ENCODE assay signal across 8 mouse cellular contexts in genomic region chr7:127344371-127344770, GRCm38 (mm10). TPM values are rescaled to one million over a fixed set of nuclear protein-coding genes. Genes with fewer than 3 reads are reported as not detected.
DNase-seq lines count a peak whose midpoint lies in the region; ATAC-seq and TF ChIP-seq lines count a peak whose summit lies in the region.

No protein-coding gene starts in this region.

- ATAC-seq in lung, embryonic 15.5 days (ENCODE audit: borderline replicate concordance, extremely low read depth, low FRiP score, low TSS enrichment), result no peak
- no peak for ATAC-seq in heart, embryonic 13.5 days (ENCODE audit: extremely low read depth, insufficient number of reproducible peaks, low FRiP score, low TSS enrichment)

- peak overlapping the region; percentile 98 for H3K9ac ChIP-seq in lung, embryonic 15.5 days
- H3K9ac ChIP-seq in heart, embryonic 13.5 days, result peak overlapping the region; percentile 98

- H3K9me3 ChIP-seq in lung, embryonic 15.5 days, result no peaks in the 10 kb centered on the region
- no peaks in the 10 kb centered on the region for H3K9me3 ChIP-seq in heart, embryonic 13.5 days
- H3K9me3 ChIP-seq in limb, embryonic 10.5 days (replicated peaks), result no peaks in the 10 kb centered on the region

- peaks cover 25% of the 10 kb centered on the region for H3K4me1 ChIP-seq in lung, embryonic 15.5 days
- H3K4me1 ChIP-seq in heart, embryonic 13.5 days, result peaks cover 39% of the 10 kb centered on the region
- H3K4me1 ChIP-seq in limb, embryonic 10.5 days, result peaks cover 33% of the 10 kb centered on the region
- peaks cover 16% of the 10 kb centered on the region for H3K4me1 ChIP-seq in small intestine, adult 2 months (ENCODE audit: control insufficient read depth, insufficient read depth, insufficient read length, low read length)

- no peak for TF ChIP-seq CTCF in small intestine, adult 2 months (IDR thresholded peaks at IDR 0.05; ENCODE audit: extremely low read depth, insufficient read length, insufficient replicate concordance, low read depth, low read length)

- H3K27ac ChIP-seq in lung, embryonic 15.5 days, result no peak overlapping the region
- H3K27ac ChIP-seq in heart, embryonic 13.5 days (replicated peaks), result peak overlapping the region; percentile 99; the same call in 1 of the 2 replicates
- peak overlapping the region; percentile 98; the same call in 1 of the 2 replicates for H3K27ac ChIP-seq in limb, embryonic 10.5 days
- no peak overlapping the region for H3K27ac ChIP-seq in small intestine, adult 2 months (ENCODE audit: insufficient read depth, low read depth, low read length)

- TF ChIP-seq POLR2A in small intestine, adult 2 months (IDR thresholded peaks at IDR 0.05; ENCODE audit: low read depth, low read length), result no peak

- no peak for DNase-seq in lung, postnatal 4 days
- no peak for DNase-seq in limb, embryonic 10.5 days (ENCODE audit: low spot score)
- DNase-seq in ovary, adult 18-20 months (ENCODE audit: low spot score), result no peak
- no peak for DNase-seq in frontal cortex, postnatal 10 days (ENCODE audit: low spot score in 2 of 2)
- no peak for DNase-seq in adrenal gland, postnatal 25 days

- 85% methylated on average over 8 of the region's 8 CpGs for WGBS in lung, embryonic 15.5 days
- 88% methylated on average over 8 of the region's 8 CpGs for whole genome bisulfite sequencing in heart, embryonic 13.5 days
- WGBS in limb, embryonic 10.5 days, result 91% methylated on average over 8 of the region's 8 CpGs
- WGBS in small intestine, adult 2 months, result 61% methylated on average over 8 of the region's 8 CpGs

- peak overlapping the region; percentile 82 for H3K4me2 ChIP-seq in lung, embryonic 15.5 days
- H3K4me2 ChIP-seq in heart, embryonic 13.5 days, result peak overlapping the region; percentile 89

- H3K4me3 ChIP-seq in lung, embryonic 15.5 days, result peak overlapping the region; percentile 97
- peak overlapping the region; percentile 93 for H3K4me3 ChIP-seq in heart, embryonic 13.5 days
- peak overlapping the region; percentile 92 for H3K4me3 ChIP-seq in limb, embryonic 10.5 days
- H3K4me3 ChIP-seq in small intestine, adult 2 months (ENCODE audit: low read depth, low read length), result peak overlapping the region; percentile 84

- peaks cover 26% of the 10 kb centered on the region for H3K36me3 ChIP-seq in lung, embryonic 15.5 days
- H3K36me3 ChIP-seq in heart, embryonic 13.5 days, result peaks cover 38% of the 10 kb centered on the region
- H3K36me3 ChIP-seq in limb, embryonic 10.5 days, result peaks cover 39% of the 10 kb centered on the region
- H3K36me3 ChIP-seq in small intestine, adult 2 months (ENCODE audit: control insufficient read depth, insufficient read depth, low read length), result peaks cover 14% of the 10 kb centered on the region

- no peaks in the 10 kb centered on the region for H3K27me3 ChIP-seq in lung, embryonic 15.5 days
- no peaks in the 10 kb centered on the region for H3K27me3 ChIP-seq in heart, embryonic 13.5 days (replicated peaks)
- H3K27me3 ChIP-seq in limb, embryonic 10.5 days (ENCODE audit: low read depth, poor library complexity, severe bottlenecking), result no peaks in the 10 kb centered on the region
- no peaks in the 10 kb centered on the region for H3K27me3 ChIP-seq in small intestine, adult 2 months (ENCODE audit: control insufficient read depth, insufficient read depth, low read length)

RNA-seq across cellular contexts. Expression of gene Zfp768, which starts 1.0 kb away (rescaled TPM):
- 16.8 and 18.1 TPM in 2 replicates for polyA plus RNA-seq in lung, embryonic 15.5 days (2015; fragmentation: Nextera tagmentation; extraction: Ambion mirVana)
- 16.5 and 16.6 TPM in 2 replicates for polyA plus RNA-seq in heart, embryonic 13.5 days (2015; fragmentation: Nextera tagmentation; extraction: Ambion mirVana)
- 23.1 and 23.8 TPM in 2 replicates for polyA plus RNA-seq in limb, embryonic 10.5 days (2016; fragmentation: Nextera tagmentation; extraction: Ambion mirVana)
- 27.3 and 47.4 TPM in 2 replicates for polyA plus RNA-seq in small intestine, adult 2 months (2012; rRNA removed)
- total RNA-seq in adrenal gland, postnatal 25 days (2021), result 31.4 and 32.8 TPM in 2 replicates

RNA-seq across cellular contexts. Expression of gene Zfp747, which starts 31.5 kb away (rescaled TPM):
- 9.5 TPM in 2 replicates for polyA plus RNA-seq in lung, embryonic 15.5 days (2015; fragmentation: Nextera tagmentation; extraction: Ambion mirVana)
- polyA plus RNA-seq in heart, embryonic 13.5 days (2015; fragmentation: Nextera tagmentation; extraction: Ambion mirVana), result 4.7 and 5.3 TPM in 2 replicates
- polyA plus RNA-seq in limb, embryonic 10.5 days (2016; fragmentation: Nextera tagmentation; extraction: Ambion mirVana), result 7.9 and 9.5 TPM in 2 replicates
- polyA plus RNA-seq in small intestine, adult 2 months (2012; rRNA removed), result 15.0 and 35.5 TPM in 2 replicates
- total RNA-seq in adrenal gland, postnatal 25 days (2021), result 8.3 and 11.2 TPM in 2 replicates

RNA-seq across cellular contexts. Expression of gene 9130019O22Rik, which starts 42.6 kb away (rescaled TPM):
- polyA plus RNA-seq in lung, embryonic 15.5 days (2015; fragmentation: Nextera tagmentation; extraction: Ambion mirVana), result 7.3 and 7.9 TPM in 2 replicates
- 3.6 TPM in 2 replicates for polyA plus RNA-seq in heart, embryonic 13.5 days (2015; fragmentation: Nextera tagmentation; extraction: Ambion mirVana)
- 5.2 and 7.2 TPM in 2 replicates for polyA plus RNA-seq in limb, embryonic 10.5 days (2016; fragmentation: Nextera tagmentation; extraction: Ambion mirVana)
- polyA plus RNA-seq in small intestine, adult 2 months (2012; rRNA removed), result 4.5 and 7.3 TPM in 2 replicates
- 5.3 and 5.9 TPM in 2 replicates for total RNA-seq in adrenal gland, postnatal 25 days (2021)

RNA-seq across cellular contexts. Expression of gene Itgal, which starts 48.3 kb away (rescaled TPM):
- polyA plus RNA-seq in lung, embryonic 15.5 days (2015; fragmentation: Nextera tagmentation; extraction: Ambion mirVana), result 1.4 and 2.3 TPM in 2 replicates
- polyA plus RNA-seq in heart, embryonic 13.5 days (2015; fragmentation: Nextera tagmentation; extraction: Ambion mirVana), result 0.98 and 1.2 TPM in 2 replicates
- polyA plus RNA-seq in limb, embryonic 10.5 days (2016; fragmentation: Nextera tagmentation; extraction: Ambion mirVana), result 0.46 and 0.69 TPM in 2 replicates
- 5.7 and 12.5 TPM in 2 replicates for polyA plus RNA-seq in small intestine, adult 2 months (2012; rRNA removed)
- 0.57 and 1.0 TPM in 2 replicates for total RNA-seq in adrenal gland, postnatal 25 days (2021)

RNA-seq across cellular contexts. Expression of gene E430018J23Rik, which starts 49.1 kb away (rescaled TPM):
- 6.7 and 7.0 TPM in 2 replicates for polyA plus RNA-seq in lung, embryonic 15.5 days (2015; fragmentation: Nextera tagmentation; extraction: Ambion mirVana)
- 4.3 and 4.9 TPM in 2 replicates for polyA plus RNA-seq in heart, embryonic 13.5 days (2015; fragmentation: Nextera tagmentation; extraction: Ambion mirVana)
- 5.7 and 7.0 TPM in 2 replicates for polyA plus RNA-seq in limb, embryonic 10.5 days (2016; fragmentation: Nextera tagmentation; extraction: Ambion mirVana)
- polyA plus RNA-seq in small intestine, adult 2 months (2012; rRNA removed), result 6.5 and 12.8 TPM in 2 replicates
- 9.6 and 10.7 TPM in 2 replicates for total RNA-seq in adrenal gland, postnatal 25 days (2021)

Comparison
In these comparisons a context has a peak if more than half of its experiments do, and no peak if none do; other contexts are left out.
1. H3K27ac ChIP-seq: peak in heart, embryonic 13.5 days (single experiment) and limb, embryonic 10.5 days (single experiment); none in lung, embryonic 15.5 days (single experiment) and small intestine, adult 2 months (single experiment).
2. Peak in every context shown above with its lines, with median percentiles within 50 percentile points of each other: H3K4me3 ChIP-seq.